Mouse (Mus musculus) kidney, postnatal 0 days (tissue): Measurements from ENCODE around the gene Aldh9a1. TPM values are rescaled to one million over a fixed set of nuclear protein-coding genes. Genes with fewer than 3 reads are reported as not detected.

ENCODE experiments used
- ATAC-seq: fragments of 200-750 bp; cut with Nextera tagmentation; replicated peaks from 2 replicates; pipeline ENCODE4 v1.8.0; 2017; ENCODE audit warnings: low read depth, moderate number of reproducible peaks, moderate TSS enrichment, moderate library complexity; ENCODE audit not compliant: low FRiP score
- DNase-seq: peaks from one replicate; pipeline ENCODE4 v3.0.0-alpha.2; 2016; ENCODE audit warnings: low spot score
- H3K27ac ChIP-seq: fragments of 300-500 bp; sonication (generic); 2 replicates; pipeline ENCODE4 v1.5.1; 2014; ENCODE audit warnings: mild to moderate bottlenecking
- H3K27me3 ChIP-seq: fragments of 300-500 bp; sonication (generic); 2 replicates; pipeline ENCODE4 v1.6.1; 2014; ENCODE audit warnings: low read length, mixed read lengths; ENCODE audit not compliant: insufficient read depth
- H3K36me3 ChIP-seq: fragments of 300-500 bp; sonication (generic); 2 replicates; pipeline ENCODE4 v1.6.1; 2014; ENCODE audit warnings: low read length, mixed read lengths; ENCODE audit not compliant: insufficient read depth
- H3K4me1 ChIP-seq: fragments of 300-500 bp; sonication (generic); replicated peaks from 2 replicates; pipeline ENCODE4 v1.6.1; 2014; ENCODE audit warnings: antibody characterized with exemption, low read length, mixed read lengths; ENCODE audit not compliant: insufficient read depth
- H3K4me2 ChIP-seq: fragments of 300-500 bp; sonication (generic); 2 replicates; pipeline ENCODE4 v1.6.1; 2014; ENCODE audit warnings: mild to moderate bottlenecking, low read length, moderate library complexity, mixed read lengths
- H3K4me3 ChIP-seq: fragments of 300-500 bp; sonication (generic); replicated peaks from 2 replicates; pipeline ENCODE4 v1.5.1; 2014; ENCODE audit warnings: low read depth, low read length
- H3K9ac ChIP-seq: fragments of 300-500 bp; sonication (generic); 2 replicates; pipeline ENCODE4 v1.6.1; 2014; ENCODE audit warnings: low read depth, low read length
- H3K9me3 ChIP-seq: fragments of 300-500 bp; sonication (generic); replicated peaks from 2 replicates; pipeline ENCODE4 v1.6.1; 2016; ENCODE audit warnings: low read length, inconsistent platforms, mixed read lengths
- CTCF ChIP-seq: IDR thresholded peaks from 2 replicates; pipeline ENCODE4 v1.5.1; 2016; ENCODE audit warnings: antibody characterized with exemption, low read depth, mild to moderate bottlenecking, moderate library complexity
- WGBS: fragments of 180-500 bp; shearing (Covaris S2); extraction: QIAGEN DNeasy Blood & Tissue Kit; methylation state at CpG from one replicate; pipeline ENCODE4 v1.1.7; 2014; 5-methylcytosine and 5-hydroxymethylcytosine counted together
- microRNA-seq: library from miRNA; unstranded; fragments of <30 nt; microRNA quantifications from one replicate; pipeline ENCODE4, GENCODE M21; 2016
- polyA plus RNA-seq: library from polyadenylated mRNA; unstranded; fragments of >200 nt; fragmentation: Nextera tagmentation; extraction: Ambion mirVana; gene quantifications from 2 replicates; pipeline ENCODE4 v1.2.1, GENCODE M21; 2015

Gene Aldh9a1
- polyA plus RNA-seq, 1 experiment from 2014 or later = 54.3 TPM

DNA sequence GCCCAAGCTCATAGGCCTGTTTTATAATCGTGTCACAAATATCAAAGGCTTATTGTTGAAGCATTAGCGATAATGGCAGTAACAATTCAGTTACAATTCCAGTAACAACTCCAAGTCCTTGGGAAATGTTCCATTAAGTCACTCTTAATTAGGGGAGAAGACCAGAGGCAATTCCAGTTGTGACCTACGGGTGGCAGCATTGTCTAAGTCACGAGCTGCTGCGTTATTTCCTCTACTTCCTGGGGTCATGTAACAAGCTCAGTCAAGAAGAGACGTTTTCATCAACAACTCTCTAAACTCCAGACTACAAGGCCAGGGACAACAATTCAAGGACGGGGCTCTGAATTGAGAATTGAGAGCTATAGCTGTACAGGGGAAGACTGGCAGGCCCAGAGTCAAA, 65.1 kb downstream of the Aldh9a1 start:
- ATAC-seq (no peak), DNase-seq (peak; percentile 90)
- Histone ChIP-seq H3K9ac (no peak overlapping the region), H3K4me2 (no peak overlapping the region), H3K36me3 (no peaks in the 10 kb centered on the region), H3K27me3 (no peaks in the 10 kb centered on the region), H3K4me3 (no peak overlapping the region), H3K4me1 (no peaks in the 10 kb centered on the region), H3K9me3 (no peaks in the 10 kb centered on the region), H3K27ac (no peak overlapping the region)
- 4% methylated on average over 7 of the region's 7 CpGs for WGBS
- TF ChIP-seq CTCF = peak; percentile 96

Small RNA genes lying within 50 kb of the gene (microRNA-seq; reads per million reads assigned to microRNA genes)
- gene Gm25911 = not detected

Other genes with a start within 250 kb of the Aldh9a1 start
- gene Uck2, start 64.7 kb upstream of the Aldh9a1 start, polyA plus RNA-seq = 50.9 and 51.0 TPM in 2 replicates
- 134 and 137 TPM in 2 replicates for gene Tmco1, start 41.6 kb upstream of the Aldh9a1 start, polyA plus RNA-seq
- gene Mgst3, start 43.9 kb downstream of the Aldh9a1 start, polyA plus RNA-seq = 102 and 104 TPM in 2 replicates
- gene Lrrc52, start 116.8 kb downstream of the Aldh9a1 start, polyA plus RNA-seq = not detected in 2 replicates
- gene Rxrg, start 248.4 kb downstream of the Aldh9a1 start, polyA plus RNA-seq = 0.55 and 0.87 TPM in 2 replicates